Mouse (Mus musculus) spleen, adult 2 months (tissue): ENCODE results near the gene Pheta1. TPM values are rescaled to one million over a fixed set of nuclear protein-coding genes. Genes with fewer than 3 reads are reported as not detected.

ENCODE experiments used
- DNase-seq, 2 experiments: peaks; one replicate each; pipeline versions ENCODE4 v3.0.0 to v3.0.0-alpha.2; 2012 to 2021; ENCODE audit warnings: low spot score in 2 of 2, low read depth in 1 of 2
- H3K27ac ChIP-seq: fragments of 200-500 bp; 2 replicates; pipeline ENCODE4 v1.5.1; 2012; ENCODE audit warnings: low read length, inconsistent platforms; ENCODE audit not compliant: insufficient read depth
- H3K27me3 ChIP-seq: fragments of 200-500 bp; 2 replicates; pipeline ENCODE4 v1.6.1; 2012; ENCODE audit warnings: mild to moderate bottlenecking, moderate library complexity, low read length, inconsistent platforms; ENCODE audit not compliant: control insufficient read depth, insufficient read depth
- H3K36me3 ChIP-seq: fragments of 200-500 bp; 2 replicates; pipeline ENCODE4 v1.6.1; 2012; ENCODE audit warnings: mild to moderate bottlenecking, low read length, inconsistent platforms; ENCODE audit not compliant: control insufficient read depth, insufficient read depth
- H3K4me1 ChIP-seq: fragments of 200-500 bp; 2 replicates; pipeline ENCODE4 v1.6.1; 2011; ENCODE audit warnings: inconsistent platforms; ENCODE audit not compliant: control insufficient read depth, insufficient read depth, insufficient read length
- H3K4me3 ChIP-seq: fragments of 200-500 bp; 2 replicates; pipeline ENCODE4 v1.5.1; 2011; ENCODE audit warnings: mild to moderate bottlenecking, inconsistent platforms; ENCODE audit not compliant: insufficient read depth, insufficient read length; ENCODE audit errors: extremely low read depth
- CTCF ChIP-seq: fragments of 200-500 bp; IDR thresholded peaks from 2 replicates; pipeline ENCODE4 v1.5.1; 2011; ENCODE audit warnings: mild to moderate bottlenecking, inconsistent platforms; ENCODE audit not compliant: insufficient read depth, insufficient read length, insufficient replicate concordance; ENCODE audit errors: extremely low read depth
- POLR2A ChIP-seq: fragments of 200-500 bp; IDR thresholded peaks from 2 replicates; pipeline ENCODE4 v1.6.1; 2011; ENCODE audit warnings: low read depth, low read length, inconsistent platforms
- WGBS: fragments of 180-500 bp; shearing (Covaris S2); methylation state at CpG from one replicate; pipeline ENCODE4 v1.1.7; 2018; 5-methylcytosine and 5-hydroxymethylcytosine counted together
- polyA plus RNA-seq: library from polyadenylated mRNA; depleted of rRNA; stranded (reverse); fragments of >200 nt; gene quantifications from 2 replicates; pipeline ENCODE4 v1.2.3, GENCODE M21; 2012; rRNA removed

Gene Pheta1
- polyA plus RNA-seq: 5.1 and 5.9 TPM in 2 replicates

- Histone ChIP-seq H3K36me3 (no peaks in the 10 kb centered on the region), H3K27me3 (no peaks in the 10 kb centered on the region), H3K27ac (no peak within 1 kb of the TSS), H3K4me1 (peaks cover 7% of the 10 kb centered on the region; the same call in 1 of the 2 replicates), H3K4me3 (peak within 1 kb of the TSS; percentile 93)
- WGBS: under 1% methylated on average over 42 of the region's 42 CpGs
- no peak for TF ChIP-seq POLR2A
- peak; percentile 61 to 82 for DNase-seq
Measured at GRCm38 (mm10) chr5:121848743-121849142, at the start of gene Pheta1. Gene Pheta1, plus strand, starts transcription at chr5:121848984.

GRCm38 (mm10) chr5:121807186-121807585 lies 41.6 kb upstream of the Pheta1 start:
- no peak for DNase-seq
- H3K27me3 ChIP-seq: no peaks in the 10 kb centered on the region
- no peak overlapping the region for H3K4me3 ChIP-seq
- H3K27ac ChIP-seq: no peak overlapping the region
- peaks cover 10% of the 10 kb centered on the region for H3K36me3 ChIP-seq
- TF ChIP-seq CTCF (no peak), POLR2A (no peak)
- H3K4me1 ChIP-seq: peaks cover 11% of the 10 kb centered on the region; the same call in 1 of the 2 replicates
- WGBS: 90% methylated on average over 3 of the region's 3 CpGs

GRCm38 (mm10) chr5:121808202-121808601 lies 40.6 kb upstream of the Pheta1 start:
- DNase-seq: no peak
- peaks cover 10% of the 10 kb centered on the region for H3K36me3 ChIP-seq
- TF ChIP-seq CTCF: no peak
- TF ChIP-seq POLR2A: no peak
- no peak overlapping the region for H3K4me3 ChIP-seq
- no peak overlapping the region for H3K27ac ChIP-seq
- H3K27me3 ChIP-seq: no peaks in the 10 kb centered on the region
- WGBS: 94% methylated on average over 2 of the region's 2 CpGs
- H3K4me1 ChIP-seq: peaks cover 14% of the 10 kb centered on the region; the same call in 1 of the 2 replicates

GRCm38 (mm10) chr5:121809667-121810224 lies 39.0 kb upstream of the Pheta1 start:
- 73% methylated on average over 5 of the region's 5 CpGs for WGBS
- Histone ChIP-seq H3K27me3 (no peaks in the 10 kb centered on the region), H3K4me3 (no peak overlapping the region), H3K36me3 (peaks cover 5% of the 10 kb centered on the region), H3K27ac (no peak overlapping the region), H3K4me1 (peaks cover 14% of the 10 kb centered on the region; the same call in 1 of the 2 replicates)
- no peak for DNase-seq
- TF ChIP-seq POLR2A (no peak), CTCF (no peak)

- Histone ChIP-seq H3K4me1 (peaks cover 14% of the 10 kb centered on the region; the same call in 1 of the 2 replicates), H3K27me3 (no peaks in the 10 kb centered on the region), H3K4me3 (no peak overlapping the region), H3K27ac (no peak overlapping the region), H3K36me3 (peaks cover 8% of the 10 kb centered on the region)
- DNase-seq: no peak
- TF ChIP-seq POLR2A: no peak
- TF ChIP-seq CTCF: no peak
- WGBS: 92% methylated on average over 17 of the region's 17 CpGs
Measured at GRCm38 (mm10) chr5:121810331-121811151, 38.2 kb upstream of the Pheta1 start.

- TF ChIP-seq POLR2A (no peak), CTCF (no peak)
- no peak for DNase-seq
- Histone ChIP-seq H3K27ac (peak overlapping the region; percentile 42), H3K36me3 (peaks cover 14% of the 10 kb centered on the region), H3K4me1 (peaks cover 14% of the 10 kb centered on the region; the same call in 1 of the 2 replicates), H3K4me3 (no peak overlapping the region), H3K27me3 (no peaks in the 10 kb centered on the region)
- 23% methylated on average over 5 of the region's 5 CpGs for WGBS
Measured at GRCm38 (mm10) chr5:121811485-121811931, 37.3 kb upstream of the Pheta1 start.
